Mouse (Mus musculus) heart, embryonic 13.5 days (tissue): ENCODE measurements at regions not wholly inside any gene's neighbourhood (a gene's known extent, or its start where the extent isn't known, plus 50 kb on each side); places are given as distances from the start of the nearest gene placed in this dataset.

Source experiments
- ATAC-seq: fragments of 200-750 bp; cut with Nextera tagmentation; 2 replicates; pipeline ENCODE4 v1.8.0; 2017; ENCODE audit warnings: moderate TSS enrichment; ENCODE audit not compliant: insufficient number of reproducible peaks, low FRiP score, low TSS enrichment; ENCODE audit errors: extremely low read depth
- H3K27ac ChIP-seq: fragments of 300-500 bp; sonication (generic); replicated peaks from 2 replicates; pipeline ENCODE4 v1.5.1; 2015; ENCODE audit warnings: moderate library complexity, mild to moderate bottlenecking, inconsistent platforms
- H3K27me3 ChIP-seq: fragments of 300-500 bp; sonication (generic); replicated peaks from 2 replicates; pipeline ENCODE4 v1.6.1; 2015; ENCODE audit warnings: mild to moderate bottlenecking, inconsistent platforms
- H3K36me3 ChIP-seq: fragments of 300-500 bp; sonication (generic); 2 replicates; pipeline ENCODE4 v1.6.1; 2015; ENCODE audit warnings: mild to moderate bottlenecking, inconsistent platforms
- H3K4me1 ChIP-seq: fragments of 300-500 bp; sonication (generic); 2 replicates; pipeline ENCODE4 v1.6.1; 2015; ENCODE audit warnings: inconsistent platforms
- H3K4me2 ChIP-seq: fragments of 300-500 bp; sonication (generic); 2 replicates; pipeline ENCODE4 v1.6.1; 2015; ENCODE audit warnings: inconsistent platforms, mild to moderate bottlenecking, moderate library complexity
- H3K4me3 ChIP-seq: fragments of 300-500 bp; sonication (generic); 2 replicates; pipeline ENCODE4 v1.5.1; 2015; ENCODE audit warnings: moderate library complexity, mild to moderate bottlenecking, inconsistent platforms
- H3K9ac ChIP-seq: fragments of 300-500 bp; sonication (generic); 2 replicates; pipeline ENCODE4 v1.6.1; 2015; ENCODE audit warnings: inconsistent platforms, mild to moderate bottlenecking, moderate library complexity
- H3K9me3 ChIP-seq: fragments of 300-500 bp; sonication (generic); 2 replicates; pipeline ENCODE4 v1.6.1; 2016; ENCODE audit warnings: inconsistent platforms
- WGBS: fragments of 180-500 bp; shearing (Covaris S2); methylation state at CpG from one replicate; pipeline ENCODE4 v1.1.7; 2015; ENCODE audit warnings: mixed read lengths; 5-methylcytosine and 5-hydroxymethylcytosine counted together

- no peak for ATAC-seq
- Histone ChIP-seq H3K27me3 (no peaks in the 10 kb centered on the region), H3K4me2 (no peak overlapping the region), H3K9ac (no peak overlapping the region), H3K27ac (no peak overlapping the region), H3K9me3 (no peaks in the 10 kb centered on the region; the same call in 1 of the 2 replicates), H3K4me3 (no peak overlapping the region), H3K4me1 (no peaks in the 10 kb centered on the region), H3K36me3 (no peaks in the 10 kb centered on the region)
- 75% methylated on average over 3 of the region's 3 CpGs for WGBS
Measured at GRCm38 (mm10) chr1:157756977-157757376, 250.4 kb downstream of the Sec16b start.

- no peaks in the 10 kb centered on the region for H3K36me3 ChIP-seq
- WGBS: 92% methylated on average over 1 of the region's 1 CpGs
- H3K27ac ChIP-seq: no peak overlapping the region
- no peaks in the 10 kb centered on the region for H3K27me3 ChIP-seq
- no peak overlapping the region for H3K4me2 ChIP-seq
- H3K4me3 ChIP-seq: no peak overlapping the region
- no peak overlapping the region for H3K9ac ChIP-seq
- no peak for ATAC-seq
- H3K9me3 ChIP-seq: no peaks in the 10 kb centered on the region; the same call in 1 of the 2 replicates
- H3K4me1 ChIP-seq: no peaks in the 10 kb centered on the region
Measured at GRCm38 (mm10) chr1:157758337-157758736, 251.8 kb downstream of the Sec16b start.

GRCm38 (mm10) chr1:157768201-157768600, 261.7 kb downstream of the Sec16b start:
- Histone ChIP-seq H3K27ac (no peak overlapping the region), H3K9ac (no peak overlapping the region), H3K4me1 (no peaks in the 10 kb centered on the region), H3K36me3 (no peaks in the 10 kb centered on the region), H3K27me3 (0 out of 2 replicates have a peak, but pooled peaks cover 4% of the 10 kb centered on the region), H3K4me3 (no peak overlapping the region), H3K9me3 (no peaks in the 10 kb centered on the region), H3K4me2 (no peak overlapping the region)
- 31% methylated on average over 6 of the region's 6 CpGs for WGBS
- ATAC-seq: no peak

- H3K27ac ChIP-seq: no peak overlapping the region
- H3K4me3 ChIP-seq: no peak overlapping the region
- no peaks in the 10 kb centered on the region for H3K36me3 ChIP-seq
- H3K9ac ChIP-seq: no peak overlapping the region
- H3K4me1 ChIP-seq: no peaks in the 10 kb centered on the region
- WGBS: 75% methylated on average over 7 of the region's 7 CpGs
- H3K4me2 ChIP-seq: no peak overlapping the region
- ATAC-seq: no peak
- no peaks in the 10 kb centered on the region for H3K27me3 ChIP-seq
- 0 out of 2 replicates have a peak, but pooled peaks cover 4% of the 10 kb centered on the region for H3K9me3 ChIP-seq
Measured at GRCm38 (mm10) chr1:157797711-157798110, 291.2 kb downstream of the Sec16b start.

GRCm38 (mm10) chr1:157798561-157799553, 292.3 kb downstream of the Sec16b start:
- Histone ChIP-seq H3K9ac (no peak overlapping the region), H3K27me3 (no peaks in the 10 kb centered on the region), H3K4me3 (no peak overlapping the region), H3K36me3 (no peaks in the 10 kb centered on the region), H3K4me2 (no peak overlapping the region), H3K4me1 (no peaks in the 10 kb centered on the region), H3K27ac (no peak overlapping the region), H3K9me3 (0 out of 2 replicates have a peak, but pooled peaks cover 4% of the 10 kb centered on the region)
- ATAC-seq: no peak
- WGBS: 62% methylated on average over 21 of the region's 21 CpGs

GRCm38 (mm10) chr1:157801151-157801550, 294.6 kb downstream of the Sec16b start:
- ATAC-seq: no peak
- no peak overlapping the region for H3K4me2 ChIP-seq
- WGBS: 51% methylated on average over 3 of the region's 3 CpGs

GRCm38 (mm10) chr1:157804229-157804628, 297.7 kb downstream of the Sec16b start:
- no peaks in the 10 kb centered on the region for H3K27me3 ChIP-seq
- H3K36me3 ChIP-seq: no peaks in the 10 kb centered on the region
- 75% methylated on average over 3 of the region's 3 CpGs for WGBS
- no peak for ATAC-seq
- H3K4me2 ChIP-seq: no peak overlapping the region
- H3K4me1 ChIP-seq: no peaks in the 10 kb centered on the region
- H3K9ac ChIP-seq: no peak overlapping the region
- no peak overlapping the region for H3K27ac ChIP-seq
- no peaks in the 10 kb centered on the region for H3K9me3 ChIP-seq
- H3K4me3 ChIP-seq: no peak overlapping the region

More at GRCm38 (mm10) chr1:157801151-157801550, 294.6 kb downstream of the Sec16b start:
- H3K27ac ChIP-seq: no peak overlapping the region
- H3K4me3 ChIP-seq: no peak overlapping the region
- H3K36me3 ChIP-seq: no peaks in the 10 kb centered on the region
- H3K9ac ChIP-seq: no peak overlapping the region
- H3K27me3 ChIP-seq: no peaks in the 10 kb centered on the region
- H3K4me1 ChIP-seq: no peaks in the 10 kb centered on the region
- no peaks in the 10 kb centered on the region for H3K9me3 ChIP-seq

GRCm38 (mm10) chr1:157806296-157806695, 299.8 kb downstream of the Sec16b start:
- H3K36me3 ChIP-seq: no peaks in the 10 kb centered on the region
- no peak for ATAC-seq
- no peak overlapping the region for H3K27ac ChIP-seq
- 57% methylated on average over 1 of the region's 1 CpGs for WGBS
- H3K9ac ChIP-seq: no peak overlapping the region
- no peaks in the 10 kb centered on the region for H3K4me1 ChIP-seq
- H3K4me2 ChIP-seq: no peak overlapping the region
- no peak overlapping the region for H3K4me3 ChIP-seq
- no peaks in the 10 kb centered on the region for H3K27me3 ChIP-seq
- no peaks in the 10 kb centered on the region for H3K9me3 ChIP-seq

- ATAC-seq: no peak
- WGBS: 74% methylated on average over 8 of the region's 8 CpGs
Measured at GRCm38 (mm10) chr1:157809674-157810471, 303.3 kb downstream of the Sec16b start.

GRCm38 (mm10) chr1:157810657-157811056, 304.1 kb downstream of the Sec16b start:
- no peak overlapping the region for H3K27ac ChIP-seq
- H3K4me2 ChIP-seq: no peak overlapping the region
- H3K4me3 ChIP-seq: no peak overlapping the region
- H3K4me1 ChIP-seq: no peaks in the 10 kb centered on the region
- ATAC-seq: no peak
- no peak overlapping the region for H3K9ac ChIP-seq
- no peaks in the 10 kb centered on the region for H3K9me3 ChIP-seq
- no peaks in the 10 kb centered on the region for H3K27me3 ChIP-seq
- H3K36me3 ChIP-seq: no peaks in the 10 kb centered on the region

More at GRCm38 (mm10) chr1:157809674-157810471, 303.3 kb downstream of the Sec16b start:
- Histone ChIP-seq H3K9me3 (no peaks in the 10 kb centered on the region), H3K4me1 (no peaks in the 10 kb centered on the region), H3K9ac (no peak overlapping the region), H3K36me3 (no peaks in the 10 kb centered on the region), H3K27me3 (no peaks in the 10 kb centered on the region), H3K4me3 (no peak overlapping the region), H3K27ac (no peak overlapping the region), H3K4me2 (no peak overlapping the region)

- Histone ChIP-seq H3K27me3 (no peaks in the 10 kb centered on the region), H3K27ac (no peak overlapping the region), H3K36me3 (no peaks in the 10 kb centered on the region), H3K4me3 (no peak overlapping the region), H3K9me3 (no peaks in the 10 kb centered on the region), H3K9ac (no peak overlapping the region), H3K4me2 (no peak overlapping the region), H3K4me1 (no peaks in the 10 kb centered on the region)
- WGBS: 55% methylated on average over 2 of the region's 2 CpGs
- ATAC-seq: no peak
Measured at GRCm38 (mm10) chr1:157827966-157828365, 321.4 kb downstream of the Sec16b start.
